Mouse (Mus musculus) embryonic facial prominence, embryonic 13.5 days (tissue): ENCODE results near the gene Ghrl. TPM values are rescaled to one million over a fixed set of nuclear protein-coding genes. Genes with fewer than 3 reads are reported as not detected.

Source experiments
- microRNA-seq: library from miRNA; unstranded; fragments of <30 nt; microRNA quantifications from one replicate; pipeline ENCODE4, GENCODE M21; 2016
- polyA plus RNA-seq: library from polyadenylated mRNA; unstranded; fragments of >200 nt; fragmentation: Nextera tagmentation; extraction: Ambion mirVana; gene quantifications from 2 replicates; pipeline ENCODE4 v1.2.1, GENCODE M21; 2015

The Ghrl gene
- polyA plus RNA-seq, 1 experiment from 2014 or later, result 0.32 TPM

Small RNA genes within 50 kb of the gene (microRNA-seq; reads per million reads assigned to microRNA genes)
- 1.3 reads per million for gene Mir7042

Other genes starting within 250 kb of the Ghrl start
- gene Il17rc, start 248.5 kb downstream of the Ghrl start, polyA plus RNA-seq, result 7.0 and 7.9 TPM in 2 replicates
- gene Creld1, start 236.6 kb downstream of the Ghrl start, polyA plus RNA-seq, result 13.9 and 14.6 TPM in 2 replicates
- gene Prrt3, start 217.9 kb downstream of the Ghrl start, polyA plus RNA-seq, result 2.3 and 2.6 TPM in 2 replicates
- gene Emc3, start 188.2 kb downstream of the Ghrl start, polyA plus RNA-seq, result 95.2 and 96.1 TPM in 2 replicates
- gene Fancd2, start 188.2 kb downstream of the Ghrl start, polyA plus RNA-seq, result 13.6 and 14.4 TPM in 2 replicates
- gene Fancd2os, start 119.2 kb downstream of the Ghrl start, polyA plus RNA-seq, result not detected in 2 replicates
- 233 and 240 TPM in 2 replicates for gene Brk1, start 115.1 kb downstream of the Ghrl start, polyA plus RNA-seq
- gene Vhl, start 95.9 kb downstream of the Ghrl start, polyA plus RNA-seq, result 48.0 and 50.0 TPM in 2 replicates
- gene Irak2, start 81.4 kb downstream of the Ghrl start, polyA plus RNA-seq, result 2.4 and 2.8 TPM in 2 replicates
- gene Tatdn2, start 22.8 kb downstream of the Ghrl start, polyA plus RNA-seq, result 0.70 and 0.72 TPM in 2 replicates
- gene Sec13, start 20.9 kb upstream of the Ghrl start, polyA plus RNA-seq, result 288 and 296 TPM in 2 replicates